Mouse (Mus musculus): Measurements from ENCODE around the gene Mlxipl.

Gene Mlxipl

GRCm38 (mm10) chr5:135145955-135146354 is 56.3 kb downstream of the Mlxipl start:
- no peak for DNase-seq (ENCODE audit: low spot score)

DNA sequence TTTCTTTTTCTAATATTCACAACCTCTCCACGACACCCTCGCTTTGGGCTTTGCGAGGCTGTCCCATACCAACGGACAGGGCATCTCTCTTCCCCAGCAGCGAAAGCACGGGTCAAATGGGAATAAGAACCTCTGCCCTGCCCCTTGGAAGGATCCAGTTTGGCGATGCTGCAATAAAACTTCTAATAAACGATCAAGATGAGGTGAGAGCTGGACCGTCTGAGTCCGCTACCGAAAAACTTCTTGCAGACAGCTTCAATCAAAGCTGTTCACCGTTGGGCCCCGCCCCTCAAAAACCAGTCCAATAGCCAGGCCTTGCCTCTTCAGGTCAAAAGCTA is 59.0 kb downstream of the Mlxipl start:
- DNase-seq (ENCODE audit: low spot score), result no peak

DNA sequence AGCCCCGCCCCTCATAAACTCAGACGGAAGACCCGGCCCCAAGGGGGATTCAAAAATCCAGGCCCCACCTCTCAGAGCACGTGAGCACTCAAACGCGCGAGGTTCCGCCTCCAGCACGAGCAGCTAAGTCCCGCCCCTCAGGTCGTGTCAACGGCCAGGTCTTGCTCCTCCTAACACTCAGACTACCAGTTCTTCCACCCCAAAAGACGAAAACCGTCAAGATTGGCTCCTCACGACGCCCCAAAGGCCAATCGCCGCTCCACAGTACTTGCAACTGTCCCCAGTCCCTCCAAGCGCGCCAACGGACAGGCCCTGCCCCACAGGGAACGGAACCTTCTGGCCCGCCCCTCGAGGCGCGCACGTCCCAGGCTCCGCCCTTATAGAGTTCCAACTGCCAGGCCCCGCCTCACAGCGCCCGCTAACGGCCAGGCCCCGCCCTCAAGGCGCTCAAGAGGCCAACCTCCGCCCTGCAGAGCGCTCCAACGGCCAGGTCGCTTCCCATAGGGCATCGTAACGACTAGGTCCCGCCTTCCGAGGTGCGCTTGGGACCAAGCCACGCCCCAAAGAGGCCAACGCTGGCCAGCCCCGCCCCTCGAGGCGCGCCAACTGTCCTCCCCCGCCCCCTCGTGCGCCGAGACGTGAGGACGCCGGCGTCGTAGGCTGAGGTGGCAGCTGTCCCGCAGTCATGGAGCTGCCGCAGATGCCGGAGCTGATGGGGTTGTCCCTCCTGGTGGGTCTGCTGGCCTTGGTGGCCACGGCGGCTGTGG is 59.5 kb downstream of the Mlxipl start, which contains the start of gene Tbl2:
TSS of gene Tbl2 (plus strand) at position 605 of the 767 bp plus-strand sequence.
- DNase-seq (ENCODE audit: low spot score), result peak; percentile 100

DNA sequence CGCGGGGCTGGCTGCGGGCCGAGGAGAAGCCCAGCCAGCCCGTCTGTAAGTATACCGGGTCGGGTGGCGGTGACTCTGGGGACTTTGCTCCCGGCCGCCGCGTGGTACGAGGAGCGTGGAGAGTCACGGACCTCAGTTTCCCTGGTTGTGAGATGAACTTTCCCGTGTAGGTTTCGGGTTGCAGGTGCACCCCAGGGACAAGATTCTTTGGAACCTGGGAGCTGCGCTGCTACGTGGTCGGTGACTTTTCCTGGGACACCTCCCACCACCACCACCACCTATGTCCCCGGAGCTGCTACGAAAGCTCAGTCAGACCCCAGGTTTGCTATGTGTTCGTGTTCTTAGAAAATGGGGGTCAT is 60.1 kb downstream of the Mlxipl start:
- no peak for DNase-seq (ENCODE audit: low spot score)

- DNase-seq (ENCODE audit: low spot score), result no peak
These were observed 66.8 kb downstream of the Mlxipl start for GRCm38 (mm10) chr5:135156496-135156895.

DNA sequence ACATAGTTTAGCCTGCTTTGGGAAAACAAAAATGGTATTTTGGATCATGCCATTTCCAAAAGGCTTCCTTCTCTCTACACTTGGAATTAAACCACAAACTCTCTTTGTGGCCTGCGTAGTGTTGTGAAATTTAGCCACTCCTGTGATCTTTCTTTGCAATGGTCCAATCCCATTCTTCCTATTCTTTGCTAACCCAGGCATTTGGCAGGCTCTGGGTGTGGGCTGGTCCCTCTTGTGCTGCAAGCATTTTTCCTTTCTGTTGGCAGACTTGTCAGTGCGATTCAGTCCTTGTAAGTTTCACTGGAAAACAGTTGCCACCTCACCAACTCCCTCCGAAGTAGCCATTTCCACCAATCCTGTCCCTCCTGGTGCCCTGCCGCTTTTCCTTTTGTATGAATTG is 71.5 kb downstream of the Mlxipl start:
- peak; percentile 64 for DNase-seq (ENCODE audit: low spot score)

DNA sequence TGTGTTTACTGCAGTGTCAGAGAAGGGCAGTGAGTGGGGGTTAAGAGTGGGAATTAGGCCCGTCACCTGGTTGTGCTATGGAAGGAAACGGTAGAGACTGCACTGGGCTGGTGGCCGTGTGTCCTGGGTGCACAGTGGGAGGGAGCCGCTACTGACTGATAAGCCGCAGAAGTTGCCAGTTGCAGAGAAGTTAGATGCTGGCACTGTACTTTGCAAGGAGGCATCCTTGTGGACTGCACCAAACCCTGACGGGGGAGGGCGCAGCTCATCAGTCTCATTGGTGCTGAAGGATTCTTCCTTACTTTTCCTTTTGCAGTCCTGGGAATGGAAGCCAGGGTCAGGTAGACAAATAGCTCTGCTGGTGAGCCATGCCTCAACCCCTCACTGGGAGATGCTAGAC is 72.0 kb downstream of the Mlxipl start:
- DNase-seq (ENCODE audit: low spot score), result peak; percentile 69

- DNase-seq (ENCODE audit: low spot score), result no peak
These were observed 72.7 kb downstream of the Mlxipl start for GRCm38 (mm10) chr5:135162361-135162760.

DNA sequence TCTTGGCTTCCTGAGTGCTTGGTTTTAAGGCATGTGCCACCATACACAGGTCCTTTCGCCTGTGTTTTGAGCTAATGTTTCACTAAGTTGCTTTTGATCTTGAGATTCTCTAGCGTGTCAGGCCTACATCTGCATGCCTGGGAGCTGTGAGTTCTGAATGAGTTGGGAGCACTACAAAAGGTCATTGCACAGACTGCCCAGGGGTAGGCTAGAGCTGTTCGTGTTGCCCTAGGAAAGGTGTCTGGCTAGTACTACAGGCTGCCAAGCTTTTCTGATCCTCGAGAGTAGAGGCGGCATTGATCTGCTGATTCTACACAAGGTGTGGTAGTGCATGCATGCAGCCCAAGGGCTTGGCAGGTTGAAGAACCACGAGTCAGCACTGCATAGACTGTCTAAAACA is 73.1 kb downstream of the Mlxipl start:
- no peak for DNase-seq (ENCODE audit: low spot score)

DNA sequence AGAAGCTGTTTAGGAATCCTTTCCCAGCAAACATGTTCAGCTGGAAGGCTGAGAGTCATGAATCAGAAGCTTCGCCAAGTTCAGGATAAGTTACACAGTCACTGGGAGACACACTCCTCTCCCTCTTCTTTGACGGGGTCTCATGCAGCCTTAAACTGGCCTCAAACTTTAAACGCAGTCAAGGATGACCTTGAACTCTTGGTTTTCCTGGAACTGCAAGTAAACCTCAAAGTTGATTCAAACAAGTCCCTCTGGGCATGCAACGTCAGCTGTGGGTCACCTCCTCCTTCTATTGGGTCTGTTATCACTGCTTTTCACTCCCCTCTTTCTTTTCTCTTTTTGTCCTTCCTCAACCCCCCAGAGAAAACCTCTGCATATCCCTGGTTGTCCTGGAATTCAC is 77.2 kb downstream of the Mlxipl start:
- no peak for DNase-seq (ENCODE audit: low spot score)

- DNase-seq (ENCODE audit: low spot score), result no peak
These were observed 77.8 kb downstream of the Mlxipl start for GRCm38 (mm10) chr5:135167469-135167868.

GRCm38 (mm10) chr5:135168063-135169062 is 78.7 kb downstream of the Mlxipl start, which contains the start of gene Bcl7b:
TSS of gene Bcl7b (plus strand) at chr5:135168283.
- peak; percentile 97 for DNase-seq (ENCODE audit: low spot score)

GRCm38 (mm10) chr5:135169479-135169878 is 79.8 kb downstream of the Mlxipl start:
- no peak for DNase-seq (ENCODE audit: low spot score)

DNA sequence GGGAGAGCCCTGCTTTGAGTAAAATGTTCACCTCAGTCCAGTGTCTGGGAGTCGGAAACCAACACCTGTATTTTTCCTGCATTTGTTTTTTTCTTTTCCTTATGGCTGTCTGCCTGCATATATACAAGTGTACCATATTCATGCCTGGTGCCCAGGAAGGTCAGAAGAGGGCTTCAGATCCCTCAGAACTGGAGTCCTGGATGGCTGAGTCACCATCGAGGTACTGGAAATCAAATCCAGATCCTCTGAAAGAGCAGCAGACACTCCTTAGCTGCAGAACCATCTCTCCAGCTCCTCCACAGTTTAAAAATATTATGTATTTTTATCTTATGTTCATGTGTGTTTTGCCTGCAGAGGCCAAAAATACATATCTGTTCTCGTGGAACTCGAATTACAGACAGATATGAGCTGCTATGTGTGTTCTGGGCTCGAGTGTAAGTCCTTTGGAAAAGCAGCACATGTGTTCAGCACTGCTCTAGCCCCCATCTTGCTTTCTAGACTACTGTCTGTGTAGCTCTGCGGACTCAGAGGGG is 82.1 kb downstream of the Mlxipl start:
- no peak for DNase-seq (ENCODE audit: low spot score)

GRCm38 (mm10) chr5:135172986-135173385 is 83.3 kb downstream of the Mlxipl start:
- DNase-seq (ENCODE audit: low spot score), result no peak

DNA sequence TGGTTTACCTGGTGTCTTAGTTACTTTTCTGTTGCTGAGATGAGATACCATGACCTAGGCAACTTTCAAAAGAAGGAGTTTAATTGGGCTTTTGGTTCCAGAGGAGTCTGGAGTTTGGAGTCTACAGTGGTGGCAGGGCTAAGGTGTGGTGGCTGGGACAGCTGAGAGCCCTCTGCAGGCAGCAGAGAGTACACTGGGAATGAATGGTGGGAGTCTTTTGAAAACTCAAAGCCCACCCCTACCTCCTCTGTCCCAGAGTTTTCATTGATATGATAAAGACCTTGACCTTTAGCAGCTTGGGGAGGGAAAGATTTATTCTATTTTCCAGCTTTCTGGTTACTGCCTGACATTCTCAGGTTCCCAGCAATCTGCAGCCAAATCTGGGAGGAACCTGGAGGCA is 85.4 kb downstream of the Mlxipl start:
- DNase-seq (ENCODE audit: low spot score), result no peak

- no peak for DNase-seq (ENCODE audit: low spot score)
These were observed 88.8 kb downstream of the Mlxipl start for GRCm38 (mm10) chr5:135178523-135178922.

DNA sequence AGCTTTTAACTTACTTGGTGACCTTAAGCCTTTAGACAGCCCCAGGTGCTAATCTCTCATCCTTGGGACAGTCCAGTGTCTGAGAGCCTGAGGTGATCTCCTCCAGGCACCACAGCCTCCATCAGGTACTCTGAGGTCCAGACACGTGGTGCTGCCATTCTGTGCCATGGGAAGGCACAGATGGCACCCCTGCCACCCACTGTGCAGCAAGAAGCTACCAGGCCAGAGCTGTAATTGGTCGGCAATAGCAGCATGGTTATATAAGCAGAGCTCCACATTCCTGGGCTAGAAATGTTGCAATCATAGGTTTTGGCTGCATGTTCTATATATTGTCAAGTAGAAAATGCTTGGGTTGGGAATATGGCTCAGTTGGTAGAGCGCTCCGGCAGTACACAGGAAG is 89.3 kb downstream of the Mlxipl start:
- no peak for DNase-seq (ENCODE audit: low spot score)

DNA sequence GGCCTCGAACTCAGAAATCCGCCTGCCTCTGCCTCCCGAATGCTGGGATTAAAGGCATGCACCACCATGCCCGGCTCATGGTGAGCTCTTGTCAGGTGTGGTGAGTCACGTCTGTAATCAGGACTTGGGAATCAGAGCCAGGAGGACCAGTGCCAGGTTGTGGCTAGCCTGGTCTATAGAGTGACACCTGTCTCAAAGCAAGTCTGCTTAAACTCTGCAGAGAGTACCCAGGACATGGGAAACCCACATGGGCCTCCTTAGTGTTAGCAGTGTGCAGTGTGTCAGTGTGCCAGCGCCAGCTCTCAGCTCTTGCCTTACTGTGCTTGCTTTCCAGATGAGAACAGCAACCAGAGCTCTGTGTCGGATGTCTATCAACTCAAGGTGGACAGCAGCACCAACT is 89.9 kb downstream of the Mlxipl start:
- DNase-seq (ENCODE audit: low spot score), result no peak

DNA sequence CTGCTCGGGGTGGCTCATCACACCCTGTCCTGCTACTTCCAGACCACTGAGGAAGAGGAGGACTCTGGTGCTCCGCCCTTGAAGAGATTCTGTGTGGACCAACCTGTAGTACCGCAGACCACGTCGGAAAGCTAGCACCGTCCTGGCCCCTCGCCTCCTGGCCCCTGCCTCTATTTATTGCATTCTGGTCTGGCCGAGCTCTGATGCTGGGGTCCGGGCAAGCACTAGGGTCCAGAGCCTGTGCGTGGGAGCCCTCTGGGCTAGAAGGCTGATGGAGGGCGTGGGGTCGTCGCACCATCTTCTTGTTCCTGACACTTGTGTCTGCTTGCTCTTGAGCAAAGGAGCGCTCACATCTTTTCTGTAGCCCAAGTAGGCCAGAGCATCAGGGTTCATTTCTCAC is 91.1 kb downstream of the Mlxipl start:
- DNase-seq (ENCODE audit: low spot score), result no peak

- DNase-seq (ENCODE audit: low spot score), result no peak
These were observed 92.1 kb downstream of the Mlxipl start for GRCm38 (mm10) chr5:135181776-135182175.

DNA sequence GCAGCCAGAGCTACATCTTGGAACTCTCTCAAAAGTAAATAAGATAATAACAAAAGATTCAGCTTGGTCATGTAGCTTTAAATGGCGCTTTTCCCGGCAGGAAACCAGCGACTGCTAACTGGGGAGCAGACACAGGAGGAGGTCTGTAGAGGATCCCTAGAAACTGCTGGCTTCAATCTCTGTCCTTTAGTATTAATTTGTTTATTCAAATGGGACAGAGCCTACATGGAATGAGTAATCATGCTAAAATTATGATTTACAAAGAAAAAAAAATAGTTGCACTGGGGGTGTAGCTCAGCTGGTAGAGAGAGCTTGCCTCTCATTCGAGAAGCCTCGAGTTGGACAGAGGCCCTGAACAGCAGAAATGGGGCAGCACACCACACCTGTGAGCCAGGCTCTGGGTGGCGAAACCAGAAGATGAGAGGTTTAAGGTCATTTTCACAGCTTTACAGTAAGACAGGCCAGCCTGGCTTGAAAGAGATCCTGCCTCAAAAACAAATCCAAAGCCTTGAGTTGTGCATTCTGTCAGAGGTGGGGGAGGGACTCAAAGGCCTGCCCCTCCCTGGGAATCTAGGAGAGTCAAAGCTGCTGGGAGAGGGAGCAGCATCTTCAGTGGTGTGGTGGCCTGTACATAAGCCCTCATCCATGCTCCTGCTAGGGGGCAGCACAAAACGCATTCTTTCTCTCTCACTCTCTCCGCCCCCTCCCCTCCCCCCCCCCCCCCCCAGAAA is 93.6 kb downstream of the Mlxipl start:
- no peak for DNase-seq (ENCODE audit: low spot score)
